Mouse (Mus musculus) lung, adult 2 months (tissue): ENCODE results near the gene Gm15737. TPM values are rescaled to one million over a fixed set of nuclear protein-coding genes. Genes with fewer than 3 reads are reported as not detected.

Experiments used
- DNase-seq: peaks from one replicate; pipeline ENCODE4 v3.0.0; 2022
- H3K4me1 ChIP-seq: fragments of 200-500 bp; 2 replicates; pipeline ENCODE4 v1.6.1; 2011; ENCODE audit warnings: low read length; ENCODE audit not compliant: control insufficient read depth, insufficient read depth
- H3K4me3 ChIP-seq: fragments of 200-500 bp; replicated peaks from 2 replicates; pipeline ENCODE3; 2011; ENCODE audit warnings: low read depth, mild to moderate bottlenecking, control low read depth, low read length; ENCODE audit errors: extremely low read depth
- CTCF ChIP-seq: fragments of 200-500 bp; IDR thresholded peaks from 2 replicates; pipeline ENCODE4 v1.5.1; 2011; ENCODE audit warnings: mild to moderate bottlenecking, low read length, control low read depth; ENCODE audit not compliant: insufficient read depth
- POLR2A ChIP-seq: fragments of 200-500 bp; IDR thresholded peaks from 2 replicates; pipeline ENCODE4 v1.6.1; 2011; ENCODE audit warnings: low read depth, mild to moderate bottlenecking, control low read depth, low read length, borderline replicate concordance; ENCODE audit errors: extremely low read depth
- WGBS: fragments of 180-500 bp; shearing (Covaris S2); methylation state at CpG from one replicate; pipeline ENCODE4 v1.1.7; 2018; 5-methylcytosine and 5-hydroxymethylcytosine counted together
- polyA plus RNA-seq: library from polyadenylated mRNA; depleted of rRNA; stranded (reverse); fragments of >200 nt; gene quantifications from 2 replicates; pipeline ENCODE4 v1.2.3, GENCODE M21; 2012

Gene Gm15737
- polyA plus RNA-seq, 1 experiment, result not detected

- TF ChIP-seq POLR2A, result no peak
- TF ChIP-seq CTCF, result no peak
- H3K4me1 ChIP-seq, result peaks cover 5% of the 10 kb centered on the region
- 65% methylated on average over 4 of the region's 4 CpGs for WGBS
- no peak overlapping the region for H3K4me3 ChIP-seq
- DNase-seq, result no peak
Measured at GRCm38 (mm10) chr6:92846614-92847013, 22.5 kb upstream of the Gm15737 start.

DNA sequence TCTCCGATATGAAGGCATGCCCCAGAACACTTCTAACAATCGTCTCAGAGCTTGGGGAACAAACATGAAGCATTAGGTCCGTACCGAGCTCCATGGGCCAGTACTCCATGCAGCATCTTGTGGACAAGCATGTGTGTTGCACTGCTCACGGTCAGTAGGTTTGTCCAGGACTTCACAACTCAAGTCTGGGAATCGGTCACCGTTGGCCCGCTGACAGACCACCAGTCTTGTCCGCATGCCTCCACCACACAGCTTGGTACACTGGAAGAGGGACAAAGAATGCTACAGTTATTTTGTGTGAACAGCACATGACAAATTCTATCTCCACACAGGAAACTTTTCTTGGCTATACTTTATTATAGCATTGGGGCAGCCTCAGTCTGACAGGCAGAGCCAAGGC, 19.9 kb upstream of the Gm15737 start:
- no peak for TF ChIP-seq CTCF
- TF ChIP-seq POLR2A, result no peak
- H3K4me3 ChIP-seq, result no peak overlapping the region
- WGBS, result 88% methylated on average over 9 of the region's 9 CpGs
- no peak for DNase-seq
- peaks cover 5% of the 10 kb centered on the region for H3K4me1 ChIP-seq

DNA sequence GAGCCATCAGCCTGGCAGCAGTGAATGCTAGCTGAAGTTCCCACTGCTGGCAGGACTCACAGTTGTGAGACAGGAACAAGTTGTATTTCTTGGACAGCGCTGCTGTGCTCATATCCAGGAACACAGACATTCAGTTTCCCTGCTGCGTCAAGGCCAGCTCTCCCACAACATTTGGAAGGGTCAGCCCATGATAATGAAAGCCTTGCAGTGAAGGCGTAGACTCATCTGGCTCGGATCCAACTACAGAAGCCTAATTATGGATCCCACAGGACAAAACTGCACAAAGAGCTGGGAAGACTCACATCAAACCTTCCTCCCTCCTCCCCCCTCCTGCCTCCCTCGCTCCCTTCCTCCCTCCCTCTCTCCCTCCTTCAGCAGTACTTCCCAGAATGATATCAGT, 18.9 kb upstream of the Gm15737 start:
- peak; percentile 23 for DNase-seq
- no peak for TF ChIP-seq CTCF
- TF ChIP-seq POLR2A, result no peak
- peaks cover 5% of the 10 kb centered on the region for H3K4me1 ChIP-seq
- H3K4me3 ChIP-seq, result no peak overlapping the region
- WGBS, result 41% methylated on average over 5 of the region's 5 CpGs

DNA sequence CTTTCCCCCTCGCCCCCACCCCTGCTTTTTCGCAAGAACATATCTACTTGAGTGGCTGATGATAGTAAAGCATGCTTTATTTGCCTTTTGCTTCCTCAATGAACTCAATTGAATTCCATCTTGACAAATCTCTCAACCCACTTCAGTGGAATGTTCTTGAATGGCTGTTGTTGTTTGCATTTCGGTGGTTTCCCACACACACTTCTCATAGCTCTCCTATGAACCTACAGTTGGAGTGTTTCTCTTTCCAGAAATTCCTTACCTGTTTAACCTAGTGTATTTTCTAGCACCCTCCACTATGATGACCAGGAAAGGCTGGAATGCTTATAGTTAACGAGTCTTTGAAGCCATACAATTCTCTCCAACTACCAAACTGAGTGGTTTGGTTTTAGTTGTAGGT, 14.3 kb upstream of the Gm15737 start:
- Histone ChIP-seq H3K4me3 (no peak overlapping the region), H3K4me1 (peaks cover 2% of the 10 kb centered on the region)
- TF ChIP-seq CTCF, result no peak
- TF ChIP-seq POLR2A, result no peak
- WGBS, result 69% methylated on average over 4 of the region's 4 CpGs
- DNase-seq, result peak; percentile 24

- Histone ChIP-seq H3K4me3 (no peak overlapping the region), H3K4me1 (no peaks in the 10 kb centered on the region; the same call in 1 of the 2 replicates)
- WGBS, result 86% methylated on average over 13 of the region's 13 CpGs
- no peak for TF ChIP-seq CTCF
- TF ChIP-seq POLR2A, result no peak
- DNase-seq, result no peak
Measured at GRCm38 (mm10) chr6:92857761-92858160, 11.4 kb upstream of the Gm15737 start.

DNA sequence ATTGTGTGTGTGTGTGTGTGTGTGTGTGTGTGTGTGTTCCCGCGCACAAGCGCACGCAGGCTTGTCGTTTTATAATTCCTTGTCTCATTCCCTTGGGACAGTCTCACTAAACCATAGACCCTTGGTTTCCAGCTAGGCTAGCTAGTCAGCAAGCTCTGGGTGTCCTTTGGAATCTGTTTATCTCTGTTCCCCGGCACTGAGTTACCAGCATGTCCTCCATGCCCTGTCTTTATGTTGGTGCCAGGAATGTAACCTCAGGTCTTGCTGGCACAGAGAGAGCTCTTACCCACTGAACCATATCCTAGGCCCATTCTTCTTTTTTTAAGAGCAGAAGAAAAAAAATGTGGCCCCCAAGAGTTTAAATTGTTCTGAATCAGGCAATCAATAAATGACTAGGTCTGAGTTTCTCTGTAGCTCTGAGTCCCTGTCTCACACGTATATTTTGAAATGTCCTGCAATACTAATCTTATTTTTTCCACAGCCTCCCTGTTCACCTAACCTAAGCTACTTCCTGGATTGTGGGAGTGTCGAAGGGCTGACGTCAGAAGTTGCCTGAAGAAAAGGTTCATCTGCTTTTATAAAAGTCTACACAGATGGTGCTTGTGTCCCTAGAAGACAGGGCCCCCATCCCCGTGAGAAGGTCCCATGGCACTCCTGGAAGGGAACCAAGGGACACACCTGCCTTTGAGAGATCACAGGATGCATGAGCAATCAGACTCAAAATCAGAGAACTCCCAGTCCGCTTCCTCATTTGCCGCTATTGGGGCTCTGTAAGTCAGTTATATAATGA, 10.2 kb upstream of the Gm15737 start:
- 72% methylated on average over 12 of the region's 12 CpGs for WGBS
- no peak for DNase-seq
- no peaks in the 10 kb centered on the region; the same call in 1 of the 2 replicates for H3K4me1 ChIP-seq
- H3K4me3 ChIP-seq, result no peak overlapping the region
- TF ChIP-seq POLR2A (no peak), CTCF (no peak)

DNA sequence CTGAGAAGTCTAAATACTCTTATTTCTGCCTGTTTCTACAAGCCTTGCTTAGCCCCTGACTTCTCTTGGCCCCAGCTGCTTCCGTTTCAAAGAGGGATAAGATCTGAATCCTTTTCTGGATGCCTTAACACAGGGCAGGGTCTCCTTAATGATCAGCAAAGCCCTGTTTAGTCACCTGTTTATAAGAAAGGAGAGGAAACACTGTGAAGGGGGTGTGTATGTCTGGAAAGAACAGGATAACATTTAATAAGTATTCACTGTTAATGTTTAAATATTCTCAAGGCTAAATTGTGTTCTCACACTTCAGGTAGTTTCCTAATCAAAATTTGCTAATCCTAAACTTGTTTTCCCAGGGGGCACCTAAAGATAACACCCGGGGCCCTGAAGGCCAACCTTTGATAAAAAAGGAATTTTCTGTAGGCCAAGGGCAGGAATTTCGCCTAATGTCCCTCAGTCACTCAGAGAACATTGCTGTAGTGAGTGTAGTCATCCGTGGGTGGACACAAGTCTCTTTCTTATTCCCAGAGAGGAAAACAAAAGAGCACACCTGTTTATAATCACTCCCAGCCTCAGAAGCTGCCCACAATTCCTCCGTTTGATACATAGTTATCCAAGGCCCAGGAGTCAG, 8.8 kb upstream of the Gm15737 start:
- WGBS, result 57% methylated on average over 5 of the region's 5 CpGs
- Histone ChIP-seq H3K4me1 (no peaks in the 10 kb centered on the region; the same call in 1 of the 2 replicates), H3K4me3 (no peak overlapping the region)
- TF ChIP-seq POLR2A (no peak), CTCF (no peak)
- DNase-seq, result no peak

DNA sequence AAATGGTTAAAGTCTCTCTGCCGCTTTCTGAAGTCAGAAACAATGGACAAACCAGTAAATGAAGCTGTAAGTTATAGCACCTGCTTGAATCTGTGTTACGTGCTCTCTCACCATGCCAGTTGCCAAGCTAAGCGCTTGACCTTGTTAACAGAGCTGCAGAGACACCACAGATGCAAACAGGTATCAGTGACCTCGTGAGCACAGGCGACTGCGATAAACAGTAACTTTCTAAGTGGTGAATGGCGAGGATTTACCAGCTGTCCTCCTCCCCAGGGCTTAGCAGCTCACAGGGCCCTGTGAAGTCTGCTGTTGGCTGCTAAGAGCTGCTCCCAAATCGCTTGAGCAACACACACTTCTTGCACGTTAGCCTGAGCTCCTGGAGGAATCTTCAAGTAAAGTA, 6.6 kb upstream of the Gm15737 start:
- no peaks in the 10 kb centered on the region; the same call in 1 of the 2 replicates for H3K4me1 ChIP-seq
- 76% methylated on average over 9 of the region's 9 CpGs for WGBS
- no peak for TF ChIP-seq POLR2A
- DNase-seq, result no peak
- H3K4me3 ChIP-seq, result no peak overlapping the region

GRCm38 (mm10) chr6:92869582-92870219, 544 bp downstream of the Gm15737 start:
- DNase-seq, result peak; percentile 38
- no peak for TF ChIP-seq POLR2A
- H3K4me1 ChIP-seq, result peaks cover 11% of the 10 kb centered on the region
- no peak overlapping the region for H3K4me3 ChIP-seq
- WGBS, result 58% methylated on average over 16 of the region's 16 CpGs
